Comparison of ENCODE assay signal across 13 mouse cellular contexts in genomic region chr9:84194716-84195115, GRCm38 (mm10).
DNase-seq lines count a peak whose midpoint lies in the region; ATAC-seq lines count a peak whose summit lies in the region.
"Had no signal": no experiment of that assay in that cellular context is flagged by ENCODE, and none has a peak within 500 bp of the region (broad histone marks: within the 10 kb centered on the region; RNA-seq: fewer than 3 reads in every experiment).

No protein-coding gene starts in this region.

- H3K27ac ChIP-seq in midbrain, embryonic 15.5 days, result no peak overlapping the region
- H3K27ac ChIP-seq in midbrain, embryonic 11.5 days (ENCODE audit: low read depth, low read length), result no peak overlapping the region
- H3K27ac ChIP-seq: hindbrain, embryonic 14.5 days; kidney, postnatal 0 days; liver, embryonic 13.5 days had no signal

- ATAC-seq in frontal cortex, adult (ENCODE audit: low TSS enrichment), result peak; percentile 99
- peak; percentile 56 for ATAC-seq in midbrain, embryonic 15.5 days (replicated peaks)
- ATAC-seq in midbrain, embryonic 11.5 days (ENCODE audit: low FRiP score), result no peak
- ATAC-seq: activated CD4-positive, CD25-positive, alpha-beta regulatory T cell, adult 4 months had no signal

- H3K9me3 ChIP-seq in midbrain, embryonic 15.5 days, result no peaks in the 10 kb centered on the region
- no peaks in the 10 kb centered on the region for H3K9me3 ChIP-seq in midbrain, embryonic 11.5 days (ENCODE audit: control insufficient read depth, low read length)
- H3K9me3 ChIP-seq: liver, embryonic 13.5 days had no signal

- no peaks in the 10 kb centered on the region for H3K27me3 ChIP-seq in midbrain, embryonic 15.5 days (replicated peaks)
- H3K27me3 ChIP-seq in midbrain, embryonic 11.5 days (ENCODE audit: control insufficient read depth, insufficient read depth, low read length), result no peaks in the 10 kb centered on the region
- H3K27me3 ChIP-seq: liver, embryonic 13.5 days had no signal

- no peak for DNase-seq in frontal cortex, postnatal 10 days (ENCODE audit: low spot score in 2 of 2)
- DNase-seq in midbrain, embryonic 11.5 days (ENCODE audit: low spot score, missing footprints), result no peak
- DNase-seq in layer of hippocampus, adult 9-11 months, result peak; percentile 23
- DNase-seq in right cerebral cortex, postnatal 4 days, result peak; percentile 23
- DNase-seq in spleen, postnatal 14 days (ENCODE audit: low spot score in 2 of 2), result no peak
- no peak for DNase-seq in kidney, postnatal 36 days
- DNase-seq: liver, embryonic 13.5 days; lung, postnatal 4 days had no signal

- no peak overlapping the region for H3K4me2 ChIP-seq in midbrain, embryonic 15.5 days
- H3K4me2 ChIP-seq in midbrain, embryonic 11.5 days, result no peak overlapping the region
- H3K4me2 ChIP-seq: hindbrain, embryonic 14.5 days; liver, embryonic 13.5 days had no signal

- H3K9ac ChIP-seq in midbrain, embryonic 15.5 days, result no peak overlapping the region
- H3K9ac ChIP-seq in midbrain, embryonic 11.5 days (ENCODE audit: low read length), result no peak overlapping the region
- H3K9ac ChIP-seq: hindbrain, embryonic 14.5 days; liver, embryonic 13.5 days had no signal

- H3K4me3 ChIP-seq in midbrain, embryonic 15.5 days, result no peak overlapping the region
- H3K4me3 ChIP-seq in midbrain, embryonic 11.5 days (ENCODE audit: low read depth, low read length), result no peak overlapping the region
- H3K4me3 ChIP-seq: liver, embryonic 13.5 days had no signal

- no peaks in the 10 kb centered on the region for H3K36me3 ChIP-seq in midbrain, embryonic 15.5 days (replicated peaks)
- no peaks in the 10 kb centered on the region for H3K36me3 ChIP-seq in midbrain, embryonic 11.5 days (ENCODE audit: control insufficient read depth, insufficient read depth, low read length)
- H3K36me3 ChIP-seq: liver, embryonic 13.5 days had no signal

- WGBS in midbrain, embryonic 15.5 days, result 83% methylated on average over 4 of the region's 4 CpGs
- 95% methylated on average over 4 of the region's 4 CpGs for WGBS in midbrain, embryonic 11.5 days

- no peaks in the 10 kb centered on the region for H3K4me1 ChIP-seq in midbrain, embryonic 15.5 days
- no peaks in the 10 kb centered on the region; the same call in 1 of the 2 replicates for H3K4me1 ChIP-seq in midbrain, embryonic 11.5 days (ENCODE audit: control insufficient read depth, insufficient read depth, low read length)
- H3K4me1 ChIP-seq: liver, embryonic 13.5 days had no signal

Comparison
In these comparisons a context has a peak if more than half of its experiments do, and no peak if none do; other contexts are left out.
1. DNase-seq: peak in layer of hippocampus, adult 9-11 months (single experiment) and right cerebral cortex, postnatal 4 days (single experiment); none in frontal cortex, postnatal 10 days (0 of 2), midbrain, embryonic 11.5 days (single experiment), spleen, postnatal 14 days (0 of 2) and kidney, postnatal 36 days (0 of 2).